Mouse (Mus musculus) embryonic facial prominence, embryonic 10.5 days (tissue): ENCODE results near the gene Hcrt. TPM values are rescaled to one million over a fixed set of nuclear protein-coding genes. Genes with fewer than 3 reads are reported as not detected.

Experiments
- DNase-seq: peaks from one replicate; pipeline ENCODE4 v3.0.0-alpha.2; 2017; ENCODE audit warnings: low spot score
- H3K27ac ChIP-seq: fragments of 300-500 bp; sonication (generic); replicated peaks from 2 replicates; pipeline ENCODE4 v1.5.1; 2016; ENCODE audit warnings: mild to moderate bottlenecking
- H3K27me3 ChIP-seq: fragments of 300-500 bp; sonication (generic); replicated peaks from 2 replicates; pipeline ENCODE4 v1.6.1; 2016; ENCODE audit warnings: low read depth, mild to moderate bottlenecking; ENCODE audit not compliant: poor library complexity, severe bottlenecking
- H3K36me3 ChIP-seq: fragments of 300-500 bp; sonication (generic); replicated peaks from 2 replicates; pipeline ENCODE4 v1.6.1; 2016; ENCODE audit warnings: mild to moderate bottlenecking, moderate library complexity
- H3K4me1 ChIP-seq: fragments of 300-500 bp; sonication (generic); 2 replicates; pipeline ENCODE4 v1.6.1; 2016
- H3K4me3 ChIP-seq: fragments of 300-500 bp; sonication (generic); 2 replicates; pipeline ENCODE4 v1.5.1; 2016; ENCODE audit warnings: mild to moderate bottlenecking, moderate library complexity
- H3K9me3 ChIP-seq: fragments of 300-500 bp; sonication (generic); 2 replicates; pipeline ENCODE4 v1.6.1; 2016; ENCODE audit warnings: mild to moderate bottlenecking
- WGBS: fragments of 180-500 bp; shearing (Covaris S2); methylation state at CpG from one replicate; pipeline ENCODE4 v1.1.7; 2016; 5-methylcytosine and 5-hydroxymethylcytosine counted together
- polyA plus RNA-seq: library from polyadenylated mRNA; unstranded; fragments of >200 nt; fragmentation: Nextera tagmentation; extraction: Ambion mirVana; gene quantifications from 2 replicates; pipeline ENCODE4 v1.2.1, GENCODE M21; 2016

Gene Hcrt
- polyA plus RNA-seq, 1 experiment from 2014 or later, result not detected

GRCm38 (mm10) chr11:100761547-100762045, 1.1 kb downstream of the Hcrt start:
- Histone ChIP-seq H3K27me3 (peaks cover 59% of the 10 kb centered on the region), H3K9me3 (no peaks in the 10 kb centered on the region), H3K36me3 (no peaks in the 10 kb centered on the region), H3K4me1 (peaks cover 29% of the 10 kb centered on the region), H3K27ac (0 out of 2 replicates have a peak overlapping the region, but pooled peaks have one; percentile 35), H3K4me3 (peak overlapping the region; percentile 61)
- DNase-seq, result peak; percentile 91
- under 1% methylated on average over 27 of the region's 27 CpGs for WGBS

- Histone ChIP-seq H3K27me3 (peaks cover 67% of the 10 kb centered on the region), H3K36me3 (no peaks in the 10 kb centered on the region), H3K27ac (peak within 1 kb of the TSS; percentile 75), H3K4me3 (peak within 1 kb of the TSS; percentile 56), H3K9me3 (no peaks in the 10 kb centered on the region), H3K4me1 (peaks cover 29% of the 10 kb centered on the region)
- under 1% methylated on average over 51 of the region's 51 CpGs for WGBS
- peak; percentile 44 for DNase-seq
Observed at GRCm38 (mm10) chr11:100759611-100760233, 3.0 kb downstream of the Hcrt start, which contains the start of gene Kcnh4. Gene Kcnh4, minus strand, starts transcription at chr11:100759942.

GRCm38 (mm10) chr11:100758707-100759610, 3.8 kb downstream of the Hcrt start:
- Histone ChIP-seq H3K9me3 (no peaks in the 10 kb centered on the region), H3K4me1 (peaks cover 29% of the 10 kb centered on the region), H3K27me3 (peaks cover 67% of the 10 kb centered on the region), H3K4me3 (peak overlapping the region; percentile 56), H3K27ac (peak overlapping the region; percentile 75), H3K36me3 (no peaks in the 10 kb centered on the region)
- peak; percentile 85 for DNase-seq
- WGBS, result 2% methylated on average over 35 of the region's 35 CpGs

GRCm38 (mm10) chr11:100757566-100757965, 5.2 kb downstream of the Hcrt start:
- Histone ChIP-seq H3K4me1 (peaks cover 29% of the 10 kb centered on the region), H3K27ac (no peak overlapping the region), H3K4me3 (no peak overlapping the region), H3K9me3 (no peaks in the 10 kb centered on the region), H3K36me3 (no peaks in the 10 kb centered on the region), H3K27me3 (peaks cover 57% of the 10 kb centered on the region)
- no peak for DNase-seq
- WGBS, result 90% methylated on average over 12 of the region's 12 CpGs

- Histone ChIP-seq H3K4me3 (no peak overlapping the region), H3K4me1 (peaks cover 22% of the 10 kb centered on the region), H3K36me3 (no peaks in the 10 kb centered on the region), H3K9me3 (no peaks in the 10 kb centered on the region), H3K27me3 (peaks cover 51% of the 10 kb centered on the region), H3K27ac (no peak overlapping the region)
- no peak for DNase-seq
- WGBS, result 63% methylated on average over 6 of the region's 6 CpGs
Observed at GRCm38 (mm10) chr11:100756476-100756875, 6.3 kb downstream of the Hcrt start.

GRCm38 (mm10) chr11:100754693-100755057, 8.1 kb downstream of the Hcrt start:
- Histone ChIP-seq H3K4me3 (no peak overlapping the region), H3K27ac (no peak overlapping the region), H3K36me3 (no peaks in the 10 kb centered on the region), H3K4me1 (peaks cover 13% of the 10 kb centered on the region), H3K27me3 (peaks cover 44% of the 10 kb centered on the region), H3K9me3 (no peaks in the 10 kb centered on the region)
- DNase-seq, result no peak
- whole genome bisulfite sequencing, result 92% methylated on average over 3 of the region's 3 CpGs

GRCm38 (mm10) chr11:100754021-100754692, 8.6 kb downstream of the Hcrt start:
- Histone ChIP-seq H3K27me3 (peaks cover 44% of the 10 kb centered on the region), H3K9me3 (no peaks in the 10 kb centered on the region), H3K4me1 (peaks cover 8% of the 10 kb centered on the region), H3K27ac (no peak overlapping the region), H3K36me3 (no peaks in the 10 kb centered on the region), H3K4me3 (no peak overlapping the region)
- WGBS, result 88% methylated on average over 12 of the region's 12 CpGs
- no peak for DNase-seq

GRCm38 (mm10) chr11:100752294-100752693, 10.4 kb downstream of the Hcrt start:
- peaks cover 43% of the 10 kb centered on the region for H3K27me3 ChIP-seq
- DNase-seq, result no peak
- H3K9me3 ChIP-seq, result no peaks in the 10 kb centered on the region
- H3K4me3 ChIP-seq, result no peak overlapping the region
- no peaks in the 10 kb centered on the region for H3K36me3 ChIP-seq
- 48% methylated on average over 10 of the region's 10 CpGs for WGBS
- H3K27ac ChIP-seq, result no peak overlapping the region
- no peaks in the 10 kb centered on the region for H3K4me1 ChIP-seq

- no peak for DNase-seq
- Histone ChIP-seq H3K4me3 (no peak overlapping the region), H3K27me3 (peaks cover 35% of the 10 kb centered on the region), H3K9me3 (no peaks in the 10 kb centered on the region), H3K27ac (no peak overlapping the region), H3K36me3 (no peaks in the 10 kb centered on the region), H3K4me1 (peaks cover 6% of the 10 kb centered on the region)
- WGBS, result 89% methylated on average over 16 of the region's 16 CpGs
Observed at GRCm38 (mm10) chr11:100750127-100750526, 12.6 kb downstream of the Hcrt start.

GRCm38 (mm10) chr11:100749469-100749868, 13.3 kb downstream of the Hcrt start:
- H3K27me3 ChIP-seq, result peaks cover 35% of the 10 kb centered on the region
- DNase-seq, result no peak
- 53% methylated on average over 25 of the region's 25 CpGs for WGBS
- H3K9me3 ChIP-seq, result no peaks in the 10 kb centered on the region
- no peaks in the 10 kb centered on the region for H3K36me3 ChIP-seq
- H3K27ac ChIP-seq, result no peak overlapping the region
- H3K4me3 ChIP-seq, result no peak overlapping the region
- H3K4me1 ChIP-seq, result peaks cover 6% of the 10 kb centered on the region

- Histone ChIP-seq H3K27me3 (peaks cover 35% of the 10 kb centered on the region), H3K4me3 (no peak overlapping the region), H3K36me3 (no peaks in the 10 kb centered on the region), H3K27ac (no peak overlapping the region), H3K9me3 (no peaks in the 10 kb centered on the region), H3K4me1 (peaks cover 6% of the 10 kb centered on the region)
- WGBS, result 83% methylated on average over 4 of the region's 4 CpGs
- DNase-seq, result no peak
Observed at GRCm38 (mm10) chr11:100748620-100749019, 14.1 kb downstream of the Hcrt start.

- Histone ChIP-seq H3K36me3 (no peaks in the 10 kb centered on the region), H3K4me3 (no peak overlapping the region), H3K4me1 (peaks cover 6% of the 10 kb centered on the region), H3K27me3 (peaks cover 33% of the 10 kb centered on the region), H3K27ac (no peak overlapping the region), H3K9me3 (no peaks in the 10 kb centered on the region)
- WGBS, result 74% methylated on average over 5 of the region's 5 CpGs
- DNase-seq, result no peak
Observed at GRCm38 (mm10) chr11:100747114-100747513, 15.6 kb downstream of the Hcrt start.
